Mouse (Mus musculus): ENCODE results near the gene Zfp1. TPM values are rescaled to one million over a fixed set of nuclear protein-coding genes. Genes with fewer than 3 reads are reported as not detected.

The Zfp1 gene
- total and polyA plus RNA-seq, 2 experiments from 2014 or later, result 7.5 to 11.9 TPM

- H3K4me3 ChIP-seq (ENCODE audit: low read depth, low read length), result no peak overlapping the region
- H3K27me3 ChIP-seq (ENCODE audit: control insufficient read depth, insufficient read depth, low read length), result no peaks in the 10 kb centered on the region
- ATAC-seq (ENCODE audit: insufficient read depth, low read depth), result no peak
- peak overlapping the region; percentile 9; the same call in 1 of the 2 replicates for H3K27ac ChIP-seq (ENCODE audit: low read depth)
- TF ChIP-seq EP300 (IDR thresholded peaks at IDR 0.05; ENCODE audit: low read depth), result no peak
- TF ChIP-seq CTCF (IDR thresholded peaks at IDR 0.05; ENCODE audit: low read depth), result no peak
- no peaks in the 10 kb centered on the region for H3K9me3 ChIP-seq (replicated peaks; ENCODE audit: control insufficient read depth, low read length)
- H3K4me2 ChIP-seq (ENCODE audit: low read depth, low read length), result no peak overlapping the region
- H3K4me1 ChIP-seq (ENCODE audit: control insufficient read depth, insufficient read depth), result peaks cover 24% of the 10 kb centered on the region
- no peak for DNase-seq (ENCODE audit: low spot score)
- peaks cover 13% of the 10 kb centered on the region; the same call in 1 of the 2 replicates for H3K36me3 ChIP-seq (replicated peaks; ENCODE audit: control insufficient read depth, insufficient read depth, low read length)
- H3K9ac ChIP-seq (replicated peaks; ENCODE audit: low read depth, low read length), result no peak overlapping the region
- 72% methylated on average over 4 of the region's 4 CpGs for WGBS
Observed at GRCm38 (mm10) chr8:111618273-111618672, 24.9 kb upstream of the Zfp1 start.

DNA sequence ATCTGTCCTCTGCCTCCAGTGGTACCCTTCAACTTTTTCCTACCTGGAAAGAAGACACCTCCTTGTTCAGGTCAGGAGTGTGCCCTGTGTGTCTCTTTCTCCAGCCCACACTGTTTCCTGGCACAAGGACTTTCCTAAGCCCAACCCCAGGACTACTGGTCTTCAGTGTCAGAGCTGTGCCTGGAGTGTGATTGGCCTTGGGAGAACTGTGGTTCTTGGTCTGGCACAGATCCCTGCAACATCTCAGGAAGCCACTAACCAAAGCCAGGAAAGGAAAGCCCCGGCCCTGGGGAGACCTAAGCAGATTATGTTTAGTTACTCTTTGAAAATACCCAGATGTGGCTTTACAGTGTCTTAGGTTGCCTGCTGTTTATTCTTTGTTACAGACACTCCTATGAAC lies 23.3 kb upstream of the Zfp1 start:
- peak overlapping the region; percentile 15 for H3K27ac ChIP-seq (ENCODE audit: low read depth)
- H3K27me3 ChIP-seq (ENCODE audit: control insufficient read depth, insufficient read depth, low read length), result no peaks in the 10 kb centered on the region
- WGBS, result 14% methylated on average over 1 of the region's 1 CpGs
- H3K4me1 ChIP-seq (ENCODE audit: control insufficient read depth, insufficient read depth), result peaks cover 31% of the 10 kb centered on the region
- ATAC-seq (ENCODE audit: insufficient read depth, low read depth) (peak; percentile 40; the same call in 1 of the 2 replicates), DNase-seq (ENCODE audit: low spot score) (peak; percentile 67)
- H3K4me2 ChIP-seq (ENCODE audit: low read depth, low read length), result no peak overlapping the region
- H3K36me3 ChIP-seq (replicated peaks; ENCODE audit: control insufficient read depth, insufficient read depth, low read length), result peaks cover 15% of the 10 kb centered on the region; the same call in 1 of the 2 replicates
- TF ChIP-seq EP300 (IDR thresholded peaks at IDR 0.05; ENCODE audit: low read depth) (0 out of 2 replicates have a peak, but pooled peaks have one; percentile 29), CTCF (IDR thresholded peaks at IDR 0.05; ENCODE audit: low read depth) (no peak)
- H3K9ac ChIP-seq (replicated peaks; ENCODE audit: low read depth, low read length), result no peak overlapping the region
- no peak overlapping the region for H3K4me3 ChIP-seq (ENCODE audit: low read depth, low read length)
- H3K9me3 ChIP-seq (replicated peaks; ENCODE audit: control insufficient read depth, low read length), result no peaks in the 10 kb centered on the region

DNA sequence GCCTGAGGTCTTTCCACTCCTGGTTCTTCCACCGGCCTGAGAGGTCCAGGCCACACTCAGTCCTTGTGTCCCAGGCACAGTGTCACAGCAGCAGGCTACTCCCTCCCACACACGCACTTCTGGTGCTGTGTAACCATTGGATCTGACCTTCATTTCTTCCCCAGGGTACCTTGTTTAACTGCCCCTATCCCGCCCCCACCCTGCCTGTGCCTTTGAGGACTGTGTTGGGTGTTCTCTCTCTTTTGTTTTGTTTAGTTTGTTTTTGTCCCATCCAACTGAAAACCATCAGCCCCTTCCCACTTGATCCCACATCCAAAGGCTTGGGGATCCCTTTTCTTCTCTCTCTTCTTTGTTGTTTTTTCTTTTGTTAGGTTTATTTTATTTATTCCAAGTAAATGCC lies 21.1 kb upstream of the Zfp1 start:
- Histone ChIP-seq H3K4me2 (ENCODE audit: low read depth, low read length) (no peak overlapping the region), H3K9me3 (replicated peaks; ENCODE audit: control insufficient read depth, low read length) (no peaks in the 10 kb centered on the region), H3K4me1 (ENCODE audit: control insufficient read depth, insufficient read depth) (peaks cover 39% of the 10 kb centered on the region), H3K9ac (replicated peaks; ENCODE audit: low read depth, low read length) (no peak overlapping the region), H3K36me3 (replicated peaks; ENCODE audit: control insufficient read depth, insufficient read depth, low read length) (peaks cover 15% of the 10 kb centered on the region; the same call in 1 of the 2 replicates), H3K27ac (ENCODE audit: low read depth) (no peak overlapping the region), H3K4me3 (ENCODE audit: low read depth, low read length) (no peak overlapping the region), H3K27me3 (ENCODE audit: control insufficient read depth, insufficient read depth, low read length) (no peaks in the 10 kb centered on the region)
- ATAC-seq (ENCODE audit: insufficient read depth, low read depth), result no peak
- TF ChIP-seq EP300 (IDR thresholded peaks at IDR 0.05; ENCODE audit: low read depth) (no peak), CTCF (IDR thresholded peaks at IDR 0.05; ENCODE audit: low read depth) (no peak)
- DNase-seq (ENCODE audit: low spot score), result no peak
- 88% methylated on average over 3 of the region's 3 CpGs for whole genome bisulfite sequencing

- H3K4me1 ChIP-seq (ENCODE audit: control insufficient read depth, insufficient read depth), result peaks cover 35% of the 10 kb centered on the region
- no peaks in the 10 kb centered on the region for H3K27me3 ChIP-seq (ENCODE audit: control insufficient read depth, insufficient read depth, low read length)
- 87% methylated on average over 10 of the region's 10 CpGs for WGBS
- no peak for DNase-seq (ENCODE audit: low spot score)
- H3K4me2 ChIP-seq (ENCODE audit: low read depth, low read length), result no peak overlapping the region
- no peak overlapping the region for H3K27ac ChIP-seq (ENCODE audit: low read depth)
- no peak overlapping the region for H3K4me3 ChIP-seq (ENCODE audit: low read depth, low read length)
- no peaks in the 10 kb centered on the region for H3K9me3 ChIP-seq (replicated peaks; ENCODE audit: control insufficient read depth, low read length)
- no peak for TF ChIP-seq CTCF (IDR thresholded peaks at IDR 0.05; ENCODE audit: low read depth)
- TF ChIP-seq EP300 (IDR thresholded peaks at IDR 0.05; ENCODE audit: low read depth), result no peak
- H3K9ac ChIP-seq (replicated peaks; ENCODE audit: low read depth, low read length), result no peak overlapping the region
- H3K36me3 ChIP-seq (replicated peaks; ENCODE audit: control insufficient read depth, insufficient read depth, low read length), result peaks cover 15% of the 10 kb centered on the region; the same call in 1 of the 2 replicates
- no peak for ATAC-seq (ENCODE audit: insufficient read depth, low read depth)
Observed at GRCm38 (mm10) chr8:111622553-111622952, 20.6 kb upstream of the Zfp1 start.

DNA sequence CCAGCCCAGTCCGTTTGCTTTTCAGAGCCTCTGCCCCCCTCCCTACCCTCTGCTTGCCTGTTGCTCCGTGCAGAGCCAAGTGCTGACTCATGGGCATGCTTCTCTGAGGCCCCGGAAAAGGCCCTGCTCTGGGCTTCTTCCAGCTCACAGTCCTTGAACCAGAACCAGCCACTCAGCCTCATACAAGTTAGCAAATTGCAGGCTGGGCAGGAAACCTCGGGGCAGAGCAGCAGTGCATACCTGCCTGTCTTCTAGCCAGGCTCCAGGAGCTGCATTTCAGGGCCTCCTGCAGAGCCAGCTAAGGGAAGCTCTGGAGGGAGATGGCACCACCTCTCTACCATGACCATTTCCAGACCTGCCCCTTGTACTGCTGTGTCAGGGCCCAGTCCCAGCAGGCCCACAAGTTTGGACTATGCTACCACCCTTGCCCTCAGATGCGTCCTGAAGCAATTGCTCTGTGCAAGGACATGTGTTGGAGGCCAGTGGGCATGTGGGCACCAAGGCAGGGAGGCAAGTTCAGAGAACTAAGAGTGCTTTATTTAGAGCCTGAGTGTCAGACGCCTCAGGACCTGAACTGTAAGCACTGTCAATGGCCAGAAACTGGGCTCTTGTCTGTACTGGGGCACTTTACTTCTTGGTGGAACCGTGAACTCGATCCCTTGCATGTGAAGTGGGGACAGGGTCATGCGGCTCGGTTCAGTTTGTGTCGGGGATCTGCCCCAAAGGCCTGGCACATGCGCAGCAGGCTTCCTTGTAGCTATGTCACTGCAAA lies 18.9 kb upstream of the Zfp1 start:
- TF ChIP-seq EP300 (IDR thresholded peaks at IDR 0.05; ENCODE audit: low read depth) (no peak), CTCF (IDR thresholded peaks at IDR 0.05; ENCODE audit: low read depth) (no peak)
- peaks cover 26% of the 10 kb centered on the region for H3K4me1 ChIP-seq (ENCODE audit: control insufficient read depth, insufficient read depth)
- DNase-seq (ENCODE audit: low spot score), result peak; percentile 51
- H3K36me3 ChIP-seq (replicated peaks; ENCODE audit: control insufficient read depth, insufficient read depth, low read length), result peaks cover 15% of the 10 kb centered on the region; the same call in 1 of the 2 replicates
- peak overlapping the region; percentile 73 for H3K27ac ChIP-seq (ENCODE audit: low read depth)
- 57% methylated on average over 12 of the region's 12 CpGs for WGBS
- no peaks in the 10 kb centered on the region for H3K9me3 ChIP-seq (replicated peaks; ENCODE audit: control insufficient read depth, low read length)
- ATAC-seq (ENCODE audit: insufficient read depth, low read depth), result peak; percentile 54
- no peak overlapping the region for H3K4me3 ChIP-seq (ENCODE audit: low read depth, low read length)
- no peaks in the 10 kb centered on the region for H3K27me3 ChIP-seq (ENCODE audit: control insufficient read depth, insufficient read depth, low read length)
- H3K9ac ChIP-seq (replicated peaks; ENCODE audit: low read depth, low read length), result 0 out of 2 replicates have a peak overlapping the region, but pooled peaks have one; percentile 22
- no peak overlapping the region for H3K4me2 ChIP-seq (ENCODE audit: low read depth, low read length)

Data from heart, postnatal 0 days (tissue).